Mouse (Mus musculus) thymus, postnatal 0 days (tissue): ENCODE measurements around the gene Gng3. TPM values are rescaled to one million over a fixed set of nuclear protein-coding genes. Genes with fewer than 3 reads are reported as not detected.
"Not testable (repeated sequence)": the region's sequence is repeated elsewhere in the genome, so short reads cannot be mapped to it uniquely, and the experiment has no call there.

ENCODE experiments used
- DNase-seq: peaks from one replicate; pipeline ENCODE4 v3.0.0-alpha.2; 2015; ENCODE audit warnings: low spot score
- polyA plus RNA-seq: library from polyadenylated mRNA; unstranded; fragments of >200 nt; fragmentation: Nextera tagmentation; extraction: Ambion mirVana; gene quantifications from 2 replicates; pipeline ENCODE4 v1.2.1, GENCODE M21; 2015

Gng3 gene
- polyA plus RNA-seq, 1 experiment from 2014 or later = 0.66 TPM

- DNase-seq = no peak
Observed at GRCm38 (mm10) chr19:8848356-8848755, 9.4 kb upstream of the Gng3 start.

- peak; percentile 82 for DNase-seq
Observed at GRCm38 (mm10) chr19:8844371-8845129, 5.6 kb upstream of the Gng3 start.

GRCm38 (mm10) chr19:8842961-8843360 lies 4.0 kb upstream of the Gng3 start:
- no peak for DNase-seq

GRCm38 (mm10) chr19:8841012-8841411 lies 2.0 kb upstream of the Gng3 start:
- DNase-seq = no peak

GRCm38 (mm10) chr19:8839908-8840791 lies 1.2 kb upstream of the Gng3 start:
- DNase-seq = peak; percentile 55

GRCm38 (mm10) chr19:8838041-8838730 lies 808 bp downstream of the Gng3 start:
- DNase-seq = peak; percentile 39

GRCm38 (mm10) chr19:8837251-8837791 lies 1.7 kb downstream of the Gng3 start, which contains the start of gene Bscl2:
Gene Bscl2, plus strand, starts transcription at chr19:8837467.
- peak; percentile 84 for DNase-seq

- not testable (repeated sequence) for DNase-seq
Observed at GRCm38 (mm10) chr19:8836327-8836726, 2.7 kb downstream of the Gng3 start.

- no peak for DNase-seq
Observed at GRCm38 (mm10) chr19:8832971-8833370, 6.0 kb downstream of the Gng3 start.

- no peak for DNase-seq
Observed at GRCm38 (mm10) chr19:8831262-8831661, 7.7 kb downstream of the Gng3 start.

- no peak for DNase-seq
Observed at GRCm38 (mm10) chr19:8830664-8831063, 8.3 kb downstream of the Gng3 start.

GRCm38 (mm10) chr19:8829660-8830059 lies 9.3 kb downstream of the Gng3 start, which contains the start of gene AC129217.1:
Gene AC129217.1, plus strand, starts transcription at chr19:8829773.
- no peak for DNase-seq

- no peak for DNase-seq
Observed at GRCm38 (mm10) chr19:8822696-8823095, 16.3 kb downstream of the Gng3 start.

- no peak for DNase-seq
Observed at GRCm38 (mm10) chr19:8821146-8821545, 17.8 kb downstream of the Gng3 start.

- DNase-seq = no peak
Observed at GRCm38 (mm10) chr19:8820424-8820956, 18.5 kb downstream of the Gng3 start.

GRCm38 (mm10) chr19:8819596-8820423 lies 19.2 kb downstream of the Gng3 start, which contains the start of gene Hnrnpul2:
Gene Hnrnpul2, plus strand, starts transcription at chr19:8820010.
- peak; percentile 100 for DNase-seq

- DNase-seq = peak; percentile 97
Observed at GRCm38 (mm10) chr19:8818801-8819595, 20.0 kb downstream of the Gng3 start, which contains the start of gene Ttc9c. Gene Ttc9c, minus strand, starts transcription at chr19:8819333.

- peak; percentile 18 for DNase-seq
Observed at GRCm38 (mm10) chr19:8818301-8818798, 20.6 kb downstream of the Gng3 start.

GRCm38 (mm10) chr19:8817001-8817400 lies 22.0 kb downstream of the Gng3 start:
- no peak for DNase-seq
